Mouse (Mus musculus): ENCODE results near the gene Prr13.
A peak's percentile ranks its signal among the peaks of the same experiment; 100 is the strongest.

DNA sequence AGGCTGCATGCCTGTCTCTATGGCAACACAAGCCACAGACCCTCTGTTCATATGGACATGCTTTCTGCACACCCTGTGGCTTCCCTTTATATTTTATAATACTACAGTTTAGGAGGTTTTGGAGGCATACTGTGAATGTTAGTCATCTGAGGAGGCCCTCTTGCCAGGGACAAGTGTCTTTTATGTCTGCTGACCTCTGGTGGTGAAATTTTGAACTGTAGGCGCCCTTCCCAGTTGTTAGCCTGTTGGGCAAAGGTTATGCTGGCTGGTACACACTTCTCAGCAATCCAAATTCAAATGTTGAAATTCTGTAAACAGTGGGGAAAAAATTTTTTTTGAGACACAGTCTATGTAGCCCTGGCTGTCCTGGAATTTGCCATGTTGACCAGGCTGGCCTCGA, 16.3 kb upstream of the Prr13 start:
- peak; percentile 85 for TF ChIP-seq CTCF (IDR thresholded peaks at IDR 0.05; ENCODE audit: low read depth)
- no peak for TF ChIP-seq EP300 (IDR thresholded peaks at IDR 0.05; ENCODE audit: low read depth)

All from liver, embryonic 14.5 days (tissue).